Mouse (Mus musculus): ENCODE results near the gene Ggt6.
A peak's percentile ranks its signal among the peaks of the same experiment; 100 is the strongest.

Gene Ggt6

DNA sequence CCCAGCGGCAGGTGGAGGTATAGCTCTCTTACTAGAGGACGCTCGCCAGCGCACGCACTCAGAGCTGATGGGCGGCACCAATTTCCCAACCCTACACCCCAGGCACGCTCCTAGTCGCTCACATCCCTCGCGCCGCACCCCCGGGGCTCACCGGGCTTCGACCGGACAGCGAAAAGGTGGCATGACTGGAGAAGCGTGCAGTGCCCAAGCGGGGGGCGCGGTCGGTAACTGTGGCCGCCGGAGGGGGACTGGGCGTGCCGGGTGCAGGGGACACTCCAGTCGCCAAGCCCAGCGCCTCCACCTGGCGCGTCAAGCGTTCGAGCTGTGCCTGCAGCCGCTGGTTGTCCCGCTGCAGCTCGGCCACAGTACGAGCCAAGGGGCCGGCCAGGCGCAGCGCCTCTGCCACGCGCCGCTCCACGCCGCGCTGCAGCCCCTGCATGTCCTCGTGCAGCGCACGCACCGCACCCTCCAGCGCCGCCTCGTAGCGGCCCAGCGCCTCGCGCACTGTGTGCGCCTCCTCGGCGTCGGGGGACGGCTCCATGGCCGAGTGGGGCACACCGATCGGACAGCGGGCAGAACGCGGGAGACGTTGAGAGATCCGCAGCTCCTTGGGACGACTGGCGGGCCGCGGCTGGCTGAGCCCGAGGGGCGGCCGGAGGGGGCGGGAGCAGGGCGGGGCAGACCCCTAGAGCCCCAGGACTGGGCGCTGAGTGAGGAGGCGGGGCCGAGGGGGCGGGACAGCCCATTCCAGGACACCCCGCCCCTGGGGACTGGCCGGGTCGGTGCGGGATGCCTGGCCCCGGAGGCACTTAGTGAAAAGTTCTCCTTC is 24.0 kb upstream of the Ggt6 start, which contains the start of gene Smtnl2:
Gene Smtnl2 (minus strand): TSS at position 621 of the 829 bp plus-strand sequence.
- peak; percentile 92 for DNase-seq (ENCODE audit: low read depth, low spot score)

DNA sequence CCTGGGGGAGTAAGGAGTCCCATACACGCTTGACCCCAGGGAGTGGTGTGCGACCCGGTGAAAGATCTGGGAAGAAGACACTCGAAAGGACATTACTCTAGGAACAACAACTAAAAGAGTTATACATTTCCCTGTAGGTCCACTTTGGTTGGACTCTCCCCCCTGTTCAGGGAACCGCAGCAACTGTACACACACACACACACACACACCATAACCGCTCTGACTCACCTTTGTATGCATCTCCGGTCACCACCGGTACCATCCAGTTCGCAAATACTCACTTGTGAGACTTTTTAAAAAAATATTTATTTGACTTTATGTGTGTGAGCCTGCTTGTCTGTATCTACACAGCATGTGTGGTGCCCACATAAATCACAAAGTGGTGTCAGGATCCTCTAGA is 23.4 kb upstream of the Ggt6 start:
- DNase-seq (ENCODE audit: low read depth, low spot score), result no peak

DNA sequence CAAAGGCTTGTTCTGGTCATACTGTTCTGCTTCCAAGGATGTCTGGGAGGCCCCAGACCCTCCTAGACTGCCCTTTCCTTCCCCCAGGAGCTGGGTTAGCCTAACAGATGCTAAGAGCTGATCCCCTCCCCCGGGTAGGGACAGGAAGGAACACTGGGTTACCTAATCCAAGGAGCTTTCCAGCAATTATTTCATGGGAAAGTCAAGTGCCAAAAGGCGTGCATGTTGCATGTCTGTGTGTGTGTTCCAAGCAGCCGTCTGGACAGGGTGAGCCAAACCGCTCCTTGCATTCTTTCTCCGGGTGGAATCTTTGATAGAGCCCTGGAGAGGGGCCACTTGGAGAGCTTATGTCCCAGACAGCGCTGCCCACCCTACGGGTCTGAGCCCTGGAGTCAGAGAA is 22.3 kb upstream of the Ggt6 start:
- DNase-seq (ENCODE audit: low read depth, low spot score), result no peak

DNA sequence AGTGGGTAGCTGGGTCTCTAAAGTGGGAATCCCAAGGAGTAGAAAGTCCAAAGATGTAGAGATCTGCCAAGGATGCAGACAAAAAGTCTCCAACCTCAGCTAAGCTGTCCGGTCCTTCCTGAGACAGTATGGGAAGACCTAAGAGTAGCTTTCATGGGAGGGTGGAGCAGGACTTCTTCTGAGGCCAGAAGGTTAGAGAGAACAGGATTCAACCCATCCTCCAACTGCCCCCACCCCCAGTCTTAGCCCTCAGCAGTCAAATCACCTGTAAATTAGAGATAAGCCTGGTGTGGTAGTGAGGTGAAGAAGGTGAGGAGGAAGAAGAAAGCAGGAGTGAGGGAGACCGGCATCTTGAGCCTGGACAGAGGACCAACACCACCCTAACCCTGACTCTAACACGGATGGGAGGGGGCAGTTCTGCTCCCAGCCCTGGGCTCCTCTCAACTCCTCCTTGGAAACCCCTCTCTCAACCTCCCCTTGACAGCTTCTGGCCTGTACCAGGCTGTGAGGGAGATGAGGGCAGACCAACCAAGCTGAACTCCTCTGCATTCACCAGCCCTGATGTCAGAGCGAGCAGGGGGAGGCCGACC is 21.6 kb upstream of the Ggt6 start:
- DNase-seq (ENCODE audit: low read depth, low spot score), result no peak

DNA sequence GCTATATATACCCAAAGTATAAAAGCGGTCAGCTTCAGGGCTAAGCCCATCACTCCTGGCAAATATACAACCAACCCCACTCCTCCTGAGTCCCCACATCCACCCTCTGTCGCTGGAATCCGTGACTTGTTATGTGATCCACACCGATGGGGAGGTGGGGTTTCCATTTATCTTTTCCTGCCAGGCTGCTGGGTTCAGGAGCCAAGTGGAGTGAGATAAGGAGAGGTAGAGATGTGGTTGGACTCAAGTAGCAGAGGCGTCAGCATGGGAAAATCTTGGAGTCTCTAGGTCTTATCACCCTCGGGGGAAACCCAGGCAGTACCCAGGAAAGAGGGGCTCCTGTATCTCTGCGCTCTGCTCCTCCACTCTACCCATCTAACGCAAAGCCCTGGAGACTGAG is 20.2 kb upstream of the Ggt6 start:
- DNase-seq (ENCODE audit: low read depth, low spot score), result no peak

DNA sequence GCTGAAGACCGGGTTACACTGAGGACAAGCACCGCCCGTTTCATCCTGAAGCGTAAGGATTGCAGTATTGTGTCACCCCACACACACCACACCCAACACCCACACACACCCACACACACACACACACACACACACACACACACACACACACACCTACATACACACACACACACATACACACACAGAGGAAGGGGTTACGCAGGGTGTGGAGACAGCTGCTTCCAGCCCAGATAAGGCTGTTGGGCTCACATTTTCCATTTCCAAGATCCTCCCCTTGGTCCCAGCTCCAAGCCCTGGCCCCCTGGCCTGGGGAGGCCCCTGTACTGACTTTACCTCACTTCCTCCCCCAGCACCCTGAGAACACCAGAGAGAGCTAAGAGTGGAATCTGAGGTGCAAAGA is 18.7 kb upstream of the Ggt6 start:
- DNase-seq (ENCODE audit: low read depth, low spot score), result no peak

DNA sequence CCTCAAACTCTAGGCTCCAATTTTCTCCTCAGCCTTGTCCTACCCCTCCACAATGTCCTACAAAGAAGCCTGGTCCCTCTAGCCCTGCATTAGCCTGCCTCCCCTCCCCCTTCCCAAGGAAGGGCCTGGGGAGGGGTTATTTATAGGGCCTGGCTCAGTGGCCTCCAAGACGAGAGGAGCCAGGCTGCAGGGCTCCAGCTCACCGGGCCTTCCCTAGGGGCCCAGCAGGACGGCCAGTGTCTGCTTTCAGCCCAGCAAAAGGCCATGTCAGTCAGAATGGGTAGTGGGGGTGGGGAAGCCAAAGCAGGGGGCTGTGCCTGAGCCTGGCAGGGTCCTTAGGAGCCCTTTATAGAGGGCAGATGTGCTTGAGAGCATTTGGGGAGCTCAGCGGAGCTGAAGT is 17.9 kb upstream of the Ggt6 start:
- no peak for DNase-seq (ENCODE audit: low read depth, low spot score)

DNA sequence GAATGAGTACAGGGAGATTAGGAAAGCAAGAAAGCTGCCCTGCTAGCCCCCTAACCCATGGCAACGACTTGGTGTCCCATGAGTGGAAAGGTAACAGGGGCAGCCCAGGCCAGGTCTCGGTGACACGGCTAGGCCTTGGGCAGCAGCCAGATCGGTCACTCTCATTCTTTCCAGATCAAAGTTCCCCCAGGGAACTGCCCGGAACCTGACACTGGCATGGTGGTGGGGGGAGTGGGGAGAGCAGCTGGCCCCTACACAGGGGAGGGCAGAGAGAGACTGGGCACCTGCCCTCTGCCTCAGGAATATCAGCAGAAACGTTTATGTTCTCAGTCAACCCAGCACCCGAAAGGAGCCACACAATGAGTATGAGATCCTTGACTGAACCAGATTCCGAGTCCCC is 17.1 kb upstream of the Ggt6 start:
- DNase-seq (ENCODE audit: low read depth, low spot score), result no peak

DNA sequence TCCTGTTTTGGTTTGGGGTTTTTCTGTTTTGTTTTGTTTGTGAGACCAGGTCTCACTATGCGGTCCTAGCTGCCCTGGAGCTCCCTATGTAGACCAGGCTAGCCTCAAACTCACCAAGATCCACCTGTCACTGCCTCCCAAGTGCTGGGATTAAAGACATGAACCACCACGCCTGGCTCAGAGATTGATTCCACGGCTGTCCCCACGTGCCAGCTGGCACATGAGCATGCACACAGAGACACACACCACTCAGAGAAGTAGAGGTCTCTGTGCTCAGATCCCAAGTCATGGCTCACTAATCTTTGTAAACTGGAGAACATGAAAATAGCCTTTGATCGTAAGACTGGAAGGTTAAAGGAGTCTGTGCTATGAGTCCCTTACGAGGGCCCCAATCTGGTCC is 16.3 kb upstream of the Ggt6 start:
- DNase-seq (ENCODE audit: low read depth, low spot score), result no peak

DNA sequence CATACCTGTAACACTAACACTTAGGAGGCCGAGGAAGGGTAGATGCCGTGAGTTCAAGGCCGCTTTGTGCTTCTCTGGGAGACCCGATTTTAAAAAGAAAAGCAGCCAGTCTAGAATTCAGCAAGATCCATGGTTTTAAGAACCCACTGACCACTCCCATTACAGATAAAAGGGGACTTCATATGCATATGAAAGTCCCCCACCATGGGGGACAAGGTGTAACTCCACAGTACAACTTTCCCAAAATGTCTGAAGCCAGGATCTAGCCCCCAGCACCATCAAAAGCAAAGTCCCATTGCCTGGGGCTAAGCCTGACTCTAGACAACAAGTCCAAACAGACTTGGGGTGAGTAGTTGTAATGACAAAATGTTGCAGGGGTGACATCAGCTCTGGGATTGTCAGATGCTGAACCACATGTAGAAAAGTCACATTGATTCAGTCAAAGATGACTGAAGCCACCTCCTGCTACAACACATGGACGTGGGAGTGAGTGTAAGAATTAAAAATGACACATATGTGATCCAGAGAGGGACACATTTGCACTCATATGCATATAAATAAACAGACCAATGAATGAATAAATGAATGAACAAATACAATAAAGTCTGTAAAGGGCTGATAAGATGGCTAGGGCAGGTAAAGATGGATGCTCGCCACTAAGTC is 14.7 kb upstream of the Ggt6 start:
- peak; percentile 93 for DNase-seq (ENCODE audit: low read depth, low spot score)

DNA sequence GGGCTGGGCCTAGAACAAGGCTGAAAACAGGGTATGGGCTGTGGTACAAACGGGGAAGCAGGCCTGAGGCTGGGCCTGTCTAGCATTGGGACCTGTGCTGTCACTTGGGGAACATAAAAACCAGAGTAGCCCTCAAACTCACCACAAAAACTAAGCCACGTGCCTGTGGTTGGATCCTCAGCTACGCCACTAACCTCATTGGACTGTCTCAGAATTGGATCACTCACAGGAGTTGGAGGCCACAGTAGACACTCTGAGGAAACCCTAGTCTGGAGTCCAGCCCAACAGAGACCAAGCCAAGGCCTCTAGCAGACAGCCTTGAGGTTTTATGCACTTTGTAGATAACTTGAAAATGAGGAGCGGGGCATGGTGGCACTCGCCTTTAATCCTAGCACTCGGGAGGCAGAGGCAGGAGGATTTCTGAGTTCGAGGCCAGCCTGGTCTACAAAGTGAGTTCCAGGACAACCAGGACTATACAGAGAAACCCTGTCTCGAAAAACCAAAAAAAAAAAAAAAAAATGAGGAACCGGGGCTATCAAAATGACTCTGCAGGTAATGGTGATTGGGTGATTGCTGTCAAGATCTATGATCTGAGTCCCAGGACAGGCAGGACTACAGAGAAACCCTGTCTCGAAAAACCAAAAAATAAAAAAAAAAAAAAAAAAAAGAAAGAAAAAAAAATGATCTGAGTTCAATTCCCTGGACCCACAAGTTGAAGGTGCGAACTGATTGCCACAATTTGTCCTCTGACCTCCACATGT is 13.6 kb upstream of the Ggt6 start:
- DNase-seq (ENCODE audit: low read depth, low spot score), result no peak

DNA sequence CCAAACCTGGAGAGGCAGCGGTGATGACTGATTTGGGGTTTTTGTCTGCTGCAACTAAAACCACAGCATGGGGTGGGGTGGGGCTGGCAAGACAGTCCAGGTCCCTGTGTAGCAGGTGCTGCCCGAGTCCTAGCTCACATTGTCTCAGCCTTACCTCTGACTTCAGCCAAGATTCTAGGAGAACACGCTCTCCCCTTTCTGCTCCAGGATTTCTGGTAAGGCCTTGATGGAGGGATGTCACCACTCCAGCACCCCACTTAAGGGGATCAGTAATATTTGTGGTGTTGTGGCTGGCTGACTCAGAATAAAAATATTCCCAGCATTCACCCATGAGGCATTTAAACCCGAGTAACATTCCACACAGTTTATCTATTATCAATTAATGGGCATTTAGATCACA is 11.6 kb upstream of the Ggt6 start:
- peak; percentile 65 for DNase-seq (ENCODE audit: low read depth, low spot score)

DNA sequence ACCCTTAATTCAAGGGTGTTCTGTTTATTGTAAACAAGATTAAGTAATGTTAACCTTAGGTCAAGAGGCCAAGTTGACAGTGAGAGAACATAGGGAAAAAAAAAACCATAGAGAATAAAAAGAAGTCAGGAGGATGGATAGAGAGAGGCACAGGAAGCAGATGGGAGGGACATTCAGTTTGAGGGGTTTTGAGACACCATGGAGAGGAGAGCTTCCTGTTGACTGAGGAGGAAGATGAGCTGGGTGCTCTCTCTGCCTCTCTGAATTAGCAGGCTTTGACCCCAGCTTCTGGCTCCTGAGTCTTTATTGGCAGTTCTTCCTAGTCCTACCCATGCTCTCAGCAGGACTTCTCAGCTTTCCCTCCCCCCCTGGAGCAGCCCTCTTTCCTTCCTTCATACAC is 10.1 kb upstream of the Ggt6 start:
- no peak for DNase-seq (ENCODE audit: low read depth, low spot score)

DNA sequence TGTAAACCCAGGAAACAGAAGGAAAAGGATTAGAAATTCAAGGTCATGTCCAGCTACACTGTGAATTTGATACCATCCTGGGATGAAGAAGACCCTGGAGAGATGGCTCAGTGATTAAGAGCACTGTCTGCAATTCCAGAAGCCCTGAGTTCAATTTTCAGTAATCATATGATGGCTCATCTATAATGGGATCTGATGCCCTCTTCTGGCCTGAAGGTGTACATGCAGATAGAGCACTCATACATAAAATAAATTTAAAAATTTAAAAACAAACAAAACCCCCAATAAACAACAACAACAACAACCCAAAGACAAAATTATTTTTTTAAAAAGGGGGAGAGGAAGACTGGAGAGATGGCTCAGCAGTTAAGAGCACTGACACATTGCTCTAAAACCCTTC is 8.4 kb upstream of the Ggt6 start:
- no peak for DNase-seq (ENCODE audit: low read depth, low spot score)

DNA sequence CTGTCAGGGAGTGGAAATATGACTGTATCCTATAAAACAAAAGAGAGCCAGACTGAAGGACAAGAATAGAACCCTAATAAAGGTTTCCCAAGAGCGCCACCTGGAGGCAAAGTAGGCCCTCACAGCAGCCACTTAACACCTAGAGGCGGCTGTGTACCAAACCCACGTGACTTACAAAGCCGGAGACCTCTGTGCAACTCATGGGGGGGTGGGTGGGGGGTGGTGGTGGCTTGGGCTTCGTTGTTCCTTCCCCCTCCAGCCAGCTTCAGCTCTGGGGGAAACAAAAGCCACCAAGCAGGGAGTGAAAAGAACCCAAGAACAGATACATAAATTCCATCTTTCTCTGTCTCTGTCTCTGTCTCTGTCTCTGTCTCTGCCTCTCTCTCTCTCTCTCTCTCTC is 6.6 kb upstream of the Ggt6 start:
- DNase-seq (ENCODE audit: low read depth, low spot score), result peak; percentile 92

DNA sequence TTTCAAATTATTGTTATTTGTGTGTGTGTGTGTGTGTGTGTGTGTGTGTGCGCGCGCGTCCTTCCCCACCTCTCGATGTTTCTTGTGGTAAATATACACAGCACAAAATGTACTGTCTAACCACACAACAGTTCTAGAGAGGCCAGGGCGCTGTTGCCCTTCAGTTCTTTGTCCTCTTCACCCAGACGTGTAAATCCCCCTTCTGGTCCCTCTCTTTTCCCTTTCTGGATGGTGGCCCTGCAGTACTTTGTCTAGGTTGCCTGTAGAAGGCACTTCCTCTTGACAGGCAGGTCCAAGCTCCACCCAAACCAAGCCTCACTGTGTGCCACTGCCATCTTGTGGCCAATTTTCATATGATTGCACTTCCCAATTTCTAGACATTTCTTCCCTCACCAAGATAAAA is 6.0 kb upstream of the Ggt6 start:
- DNase-seq (ENCODE audit: low read depth, low spot score), result peak; percentile 92

DNA sequence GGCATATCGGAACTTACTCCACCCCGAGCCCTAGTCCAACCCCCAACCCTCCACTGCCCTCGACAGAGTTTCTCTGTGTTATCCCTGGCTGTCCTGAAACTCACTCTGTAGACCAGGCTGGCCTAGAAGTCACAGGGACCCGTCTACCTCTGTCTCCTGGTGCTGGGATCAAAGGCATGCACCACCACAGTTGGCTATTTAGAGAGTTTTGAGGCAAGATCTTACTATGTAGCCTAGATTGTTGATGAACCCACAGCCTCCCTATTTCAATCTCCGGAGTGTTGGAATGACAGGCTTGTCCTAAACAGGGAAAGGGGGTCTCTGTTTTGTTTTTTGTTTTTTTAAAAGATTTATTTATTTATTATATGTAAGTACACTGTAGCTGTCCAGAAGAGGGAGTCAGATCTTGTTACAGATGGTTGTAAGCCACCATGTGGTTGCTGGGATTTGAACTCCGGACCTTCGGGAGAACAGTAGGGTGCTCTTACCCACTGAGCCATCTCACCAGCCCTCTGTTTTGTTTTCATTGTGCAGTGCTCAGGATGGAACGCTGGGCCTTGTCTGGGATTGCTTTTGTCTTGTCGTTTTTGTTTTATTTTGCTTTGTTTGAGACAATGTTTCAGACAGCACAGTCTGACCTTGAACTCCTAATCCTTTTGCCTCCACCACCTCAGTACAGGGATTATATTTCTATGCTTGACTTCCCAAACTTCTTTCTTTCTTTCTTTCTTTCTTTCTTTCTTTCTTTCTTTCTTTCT is 4.8 kb upstream of the Ggt6 start:
- DNase-seq (ENCODE audit: low read depth, low spot score), result peak; percentile 83

DNA sequence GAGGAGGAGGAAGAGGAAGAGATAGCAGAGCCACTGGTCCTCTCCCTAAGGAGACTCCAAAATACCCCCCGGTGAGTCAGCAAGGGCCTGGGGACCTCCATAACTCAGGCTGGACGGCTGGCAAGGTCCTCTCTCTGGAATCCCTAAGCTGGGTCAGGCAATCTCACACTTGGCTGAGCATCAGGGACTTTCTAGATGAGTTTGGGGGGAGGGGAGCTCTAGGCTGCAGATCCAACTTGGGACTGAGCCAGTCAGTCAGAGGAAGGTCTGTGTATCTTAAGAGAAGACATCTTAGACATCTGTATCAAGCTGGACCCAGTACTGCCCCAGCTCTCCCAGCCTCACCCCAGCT is 344 bp downstream of the Ggt6 start:
- DNase-seq (ENCODE audit: low read depth, low spot score), result no peak

DNA sequence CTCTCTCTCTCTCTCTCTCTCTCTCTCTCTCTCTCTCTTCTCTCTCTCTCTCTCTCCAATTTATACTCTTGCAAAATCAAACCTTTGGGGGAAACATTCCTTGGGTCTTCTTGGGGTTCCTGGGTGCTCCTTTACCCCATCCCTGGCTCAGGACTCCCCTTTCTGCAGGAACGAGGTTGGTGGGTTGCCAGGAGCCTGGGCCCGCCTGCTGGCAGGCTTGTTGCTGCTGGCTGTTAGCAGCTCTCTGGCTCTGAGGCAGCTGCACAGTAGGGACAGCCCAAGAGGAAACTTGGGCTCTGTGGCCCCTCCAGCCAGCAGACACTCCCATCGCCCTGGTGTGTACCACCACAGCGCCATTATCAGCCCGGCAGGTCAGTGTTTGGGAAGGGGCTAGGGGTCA is 945 bp downstream of the Ggt6 start:
- DNase-seq (ENCODE audit: low read depth, low spot score), result no peak

DNA sequence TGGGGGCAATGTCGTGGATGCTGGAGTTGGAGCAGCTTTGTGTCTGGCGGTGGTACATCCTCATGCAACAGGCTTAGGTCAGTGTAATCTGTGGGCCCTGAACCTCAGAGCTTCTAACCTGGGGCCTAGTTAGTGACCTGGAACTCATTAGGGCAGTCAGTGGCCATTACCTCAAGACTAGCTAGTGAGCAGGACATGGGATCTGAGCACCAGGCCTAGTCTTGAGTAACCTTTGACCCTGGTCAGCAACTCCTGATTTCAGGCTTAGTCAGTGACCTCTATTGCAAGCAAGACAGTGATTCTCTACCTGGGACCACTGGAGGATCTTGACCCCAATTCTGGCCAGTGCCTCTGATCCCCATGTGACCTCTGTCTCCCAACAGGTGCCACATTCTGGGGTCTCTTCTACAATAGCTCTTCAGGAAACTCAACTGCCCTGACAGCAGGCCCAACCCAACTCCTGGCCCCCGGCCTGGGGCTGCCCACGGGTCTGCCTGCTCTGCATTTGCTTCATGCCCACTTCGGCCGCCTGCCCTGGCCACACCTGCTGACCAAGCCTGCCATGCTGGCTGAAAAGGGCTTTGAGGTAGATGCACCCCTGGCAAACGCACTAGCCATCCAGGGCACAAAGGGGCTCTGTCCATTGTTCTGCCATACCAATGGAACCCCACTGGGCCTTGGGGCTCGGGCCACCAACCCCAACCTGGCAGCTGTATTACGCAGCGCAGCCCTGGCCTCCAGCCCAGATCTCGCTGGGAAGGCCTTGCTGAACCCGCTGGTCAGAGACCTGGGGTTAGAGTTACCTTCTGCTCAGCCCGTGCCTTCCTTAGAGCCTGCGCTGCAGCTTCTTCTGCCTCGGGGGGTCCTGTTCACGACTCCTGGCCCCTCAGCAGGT is 1.7 kb downstream of the Ggt6 start:
- no peak for DNase-seq (ENCODE audit: low read depth, low spot score)

DNA sequence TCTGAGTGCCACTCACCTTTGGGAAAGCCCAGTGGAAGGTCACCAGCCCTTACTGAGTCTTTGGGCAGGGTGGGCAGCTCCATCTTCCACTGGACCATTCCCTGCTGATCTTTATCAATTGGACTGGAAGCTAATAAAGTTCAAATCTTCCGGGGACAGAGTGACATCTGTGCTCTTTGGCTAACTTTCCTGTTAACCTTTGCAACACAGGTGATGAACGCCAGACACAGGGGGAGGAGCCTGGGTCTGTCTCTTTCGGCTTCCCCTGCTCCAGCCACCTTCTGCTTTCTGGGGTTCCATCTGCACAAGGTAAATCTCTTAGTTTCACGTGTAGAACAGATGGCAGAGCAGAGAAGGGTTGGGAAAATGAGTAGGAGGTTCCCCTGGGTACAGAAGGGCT is 3.1 kb downstream of the Ggt6 start:
- no peak for DNase-seq (ENCODE audit: low read depth, low spot score)

All from R1 (cell line).